Mouse (Mus musculus): ENCODE results near the gene Nlgn2. TPM values are rescaled to one million over a fixed set of nuclear protein-coding genes. Genes with fewer than 3 reads are reported as not detected.

Nlgn2 gene
- total RNA-seq (2021): 1 to 10 TPM; 1.9 to 2.9 TPM
- long read RNA-seq, experiment 1, partial matches to known transcripts: 0 of 2 reads
- long read RNA-seq, experiment 1, other reads (novel, unspliced or antisense): 2 of 2 reads
- long read RNA-seq, experiment 2, partial matches to known transcripts: 0 of 2 reads
- long read RNA-seq, experiment 2, other reads (novel, unspliced or antisense): 2 of 2 reads

- no peak for DNase-seq (ENCODE audit: low spot score)
Observed at GRCm38 (mm10) chr11:69837604-69837951, at the start of gene Nlgn2. Gene Nlgn2 (minus strand): TSS chr11:69837784.

- no peak for DNase-seq (ENCODE audit: low spot score)
Observed at GRCm38 (mm10) chr11:69886907-69887635, 49.5 kb upstream of the Nlgn2 start.

- no peak for DNase-seq (ENCODE audit: low spot score)
Observed at GRCm38 (mm10) chr11:69884663-69885062, 47.1 kb upstream of the Nlgn2 start.

GRCm38 (mm10) chr11:69884240-69884639 is 46.7 kb upstream of the Nlgn2 start:
- no peak for DNase-seq (ENCODE audit: low spot score)

DNA sequence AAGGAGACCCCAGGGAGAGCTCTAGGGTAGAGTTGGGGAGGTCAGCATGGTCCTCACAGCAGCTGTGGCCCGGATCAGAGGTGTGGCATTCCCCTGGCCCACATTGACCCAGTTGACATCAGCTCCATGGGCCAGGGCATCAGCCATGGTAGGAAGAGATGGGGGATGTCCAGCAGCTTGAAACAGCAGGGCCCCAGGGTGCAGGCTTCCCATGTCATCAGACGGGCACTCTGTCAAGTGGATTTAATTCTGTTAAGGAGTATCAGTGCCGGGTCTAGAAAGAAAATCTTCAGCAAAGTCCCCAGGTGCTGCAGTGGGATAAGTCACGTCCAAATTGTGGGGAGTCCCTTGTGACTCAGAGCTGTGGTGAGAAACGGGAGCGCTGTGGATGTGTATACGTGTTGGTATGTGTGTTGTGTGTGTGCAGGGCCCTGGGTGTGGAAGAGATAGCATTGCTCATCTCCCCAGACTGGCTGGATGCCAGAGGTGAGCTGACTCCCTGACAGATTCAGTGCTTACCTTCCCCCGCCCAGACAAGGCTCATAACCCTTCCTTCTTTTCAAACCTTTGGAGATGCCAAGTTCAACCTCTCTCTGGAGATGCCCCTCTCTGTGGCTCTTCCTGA is 46.1 kb upstream of the Nlgn2 start:
- DNase-seq (ENCODE audit: low spot score): no peak

GRCm38 (mm10) chr11:69883066-69883465 is 45.5 kb upstream of the Nlgn2 start:
- no peak for DNase-seq (ENCODE audit: low spot score)

GRCm38 (mm10) chr11:69881787-69882670 is 44.4 kb upstream of the Nlgn2 start:
- no peak for DNase-seq (ENCODE audit: low spot score)

- DNase-seq (ENCODE audit: low spot score): peak; percentile 92
Observed at GRCm38 (mm10) chr11:69880853-69881603, 43.4 kb upstream of the Nlgn2 start, which contains the start of gene Kctd11. Gene Kctd11 (minus strand): TSS chr11:69881406.

DNA sequence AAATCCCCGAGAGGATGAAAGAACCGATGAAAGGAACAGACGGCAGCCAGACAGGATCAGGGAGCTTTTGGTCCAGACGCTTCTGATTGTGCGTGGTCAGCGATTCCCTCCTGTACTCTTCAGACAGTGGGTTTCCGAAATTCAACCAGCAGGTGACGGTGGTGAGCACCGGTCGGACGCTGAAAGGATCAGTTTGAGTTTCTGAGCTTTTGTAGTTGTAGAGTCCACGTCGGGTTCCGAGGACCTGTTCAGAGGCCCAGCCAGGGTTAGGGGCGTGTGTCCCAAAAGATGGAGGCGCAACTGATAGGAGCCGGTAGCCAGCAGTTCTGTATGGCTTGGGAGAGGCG is 42.9 kb upstream of the Nlgn2 start:
- DNase-seq (ENCODE audit: low spot score): peak; percentile 71

GRCm38 (mm10) chr11:69879711-69880110 is 42.1 kb upstream of the Nlgn2 start:
- DNase-seq (ENCODE audit: low spot score): no peak

DNA sequence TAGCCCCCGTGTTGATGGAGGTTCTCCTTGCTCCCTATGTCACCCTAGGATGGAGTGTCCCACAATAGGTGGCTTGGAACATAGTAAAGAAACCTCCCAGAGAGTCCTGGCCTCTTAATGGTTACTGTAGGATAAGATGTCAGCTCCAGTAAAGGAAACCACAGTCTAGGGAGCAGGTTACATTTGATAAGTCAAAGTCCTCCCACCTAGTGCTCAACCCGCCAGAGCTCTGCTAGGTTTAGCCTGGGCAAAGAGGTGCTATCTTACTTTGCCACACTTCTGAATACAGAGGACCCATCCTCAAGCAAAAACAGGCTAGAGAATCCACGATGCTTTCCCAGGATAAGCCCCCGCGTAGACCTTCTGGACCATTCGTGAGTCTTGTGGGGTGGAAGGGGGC is 41.4 kb upstream of the Nlgn2 start:
- no peak for DNase-seq (ENCODE audit: low spot score)

GRCm38 (mm10) chr11:69878399-69878798 is 40.8 kb upstream of the Nlgn2 start:
- DNase-seq (ENCODE audit: low spot score): no peak

DNA sequence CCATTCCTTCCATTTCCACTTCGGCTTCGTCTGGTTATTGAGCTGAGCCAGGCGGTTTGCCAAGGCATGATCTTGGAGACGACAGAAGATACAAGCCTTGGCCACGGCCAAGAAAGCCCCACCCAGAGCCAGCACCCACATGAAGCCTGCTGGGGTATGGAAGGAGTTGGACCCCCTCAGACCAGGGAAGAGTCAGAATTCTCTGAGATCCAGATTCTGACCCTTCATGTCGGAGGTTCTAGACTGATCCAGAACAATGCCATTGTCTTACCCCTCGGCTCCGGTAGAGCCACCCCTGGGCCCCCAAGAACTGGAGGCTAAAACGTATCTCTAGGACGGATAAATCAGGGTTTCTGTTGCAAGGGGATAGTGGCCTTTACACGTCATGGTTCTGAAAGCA is 40.3 kb upstream of the Nlgn2 start, which contains the start of gene Tmem95:
TSS of gene Tmem95 (minus strand) at position 141 of the 400 bp plus-strand sequence.
- no peak for DNase-seq (ENCODE audit: low spot score)

DNA sequence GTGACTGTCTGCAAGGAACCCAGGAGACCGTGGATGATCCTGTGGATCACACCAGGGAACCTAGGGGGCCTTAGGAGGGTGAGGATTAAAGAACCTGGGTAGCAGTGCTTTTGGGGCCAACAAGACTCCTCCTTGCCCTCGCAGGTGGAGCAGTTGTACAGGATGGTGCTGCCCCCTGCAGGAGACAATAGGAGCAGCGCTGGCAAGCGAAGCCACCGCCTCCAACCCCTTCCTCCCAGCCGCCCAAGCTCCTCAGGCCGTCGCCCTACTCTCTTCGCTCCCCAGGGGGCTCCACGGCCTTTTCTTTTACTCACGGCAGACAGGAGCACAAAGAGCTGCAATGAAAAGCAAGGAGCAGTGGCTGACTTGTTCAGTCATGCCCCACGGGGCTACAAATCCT is 39.3 kb upstream of the Nlgn2 start:
- DNase-seq (ENCODE audit: low spot score): peak; percentile 86

DNA sequence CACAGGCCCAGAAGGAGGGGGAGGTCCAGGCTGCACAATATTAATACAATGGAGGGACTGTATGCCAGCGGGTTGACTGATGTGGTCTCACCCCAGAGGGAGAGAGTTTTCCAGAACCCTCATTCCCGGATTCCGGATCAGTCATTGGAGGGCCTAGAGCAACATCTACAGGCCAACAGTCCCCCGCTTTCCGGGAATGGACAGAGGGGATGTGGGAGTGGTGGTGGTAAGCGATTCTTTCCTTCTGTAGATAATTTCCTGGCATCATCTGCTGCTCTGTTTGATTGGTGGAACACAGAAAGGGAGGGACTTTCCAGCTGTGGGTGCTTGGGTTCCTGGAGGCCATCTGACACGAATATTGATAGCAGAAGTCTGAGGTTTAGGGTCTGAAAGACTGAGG is 38.6 kb upstream of the Nlgn2 start:
- no peak for DNase-seq (ENCODE audit: low spot score)

DNA sequence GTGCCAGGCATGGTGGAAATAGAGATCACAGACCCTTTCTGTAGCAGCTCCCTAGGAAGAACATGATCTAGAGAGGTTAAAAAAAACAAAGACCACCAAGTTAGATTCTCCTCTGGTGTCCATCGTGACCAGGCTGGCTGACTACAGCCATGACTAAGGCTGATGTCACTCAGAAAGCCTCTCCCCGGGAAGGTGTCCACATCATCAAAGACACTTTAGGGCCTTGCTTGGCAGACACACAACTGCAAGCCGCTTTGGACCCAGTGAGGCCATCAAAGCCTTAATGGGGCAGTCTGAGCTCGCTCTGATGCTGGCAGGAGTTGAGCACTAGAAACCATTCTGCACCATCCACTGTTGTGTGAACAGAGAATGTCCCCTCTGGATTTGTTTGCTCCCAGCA is 34.9 kb upstream of the Nlgn2 start:
- no peak for DNase-seq (ENCODE audit: low spot score)

GRCm38 (mm10) chr11:69871822-69872221 is 34.2 kb upstream of the Nlgn2 start:
- DNase-seq (ENCODE audit: low spot score): no peak

DNA sequence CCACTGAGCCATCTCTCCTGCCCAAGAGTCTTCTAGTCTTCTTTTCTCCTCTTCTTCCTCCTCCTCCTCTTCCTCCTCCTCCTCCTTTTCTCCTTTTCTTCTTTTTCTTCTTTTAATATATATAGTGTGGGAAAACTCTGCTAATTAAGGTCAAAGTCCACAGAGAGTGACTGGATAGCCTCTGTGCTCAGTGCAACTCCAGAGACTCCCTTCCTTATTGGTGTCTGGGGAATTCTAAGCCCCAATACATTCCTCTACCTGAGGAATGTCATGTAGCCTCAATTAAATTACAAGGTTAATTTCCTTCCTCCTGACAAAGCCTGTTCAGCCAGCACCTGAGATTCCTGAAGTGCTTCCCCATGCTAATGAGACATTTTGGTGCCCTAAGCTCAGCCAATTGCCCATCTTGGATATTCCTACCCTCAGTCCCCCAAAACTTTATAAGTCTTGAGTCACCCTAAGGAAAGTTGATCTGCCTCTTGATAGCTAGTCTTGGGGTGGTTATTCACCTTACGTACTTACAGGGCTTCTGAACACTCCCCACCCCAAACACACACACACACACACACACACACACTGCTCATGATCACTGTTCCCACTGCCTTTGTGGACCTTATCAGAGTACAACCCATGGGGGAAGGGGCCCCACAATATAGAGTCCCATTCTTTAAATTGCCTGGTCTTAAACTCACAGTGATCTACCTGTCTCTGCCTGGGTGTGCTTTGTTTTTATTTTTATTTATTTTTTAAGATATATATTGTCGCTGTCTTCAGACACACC is 32.9 kb upstream of the Nlgn2 start:
- no peak for DNase-seq (ENCODE audit: low spot score)

GRCm38 (mm10) chr11:69867335-69867734 is 29.8 kb upstream of the Nlgn2 start:
- no peak for DNase-seq (ENCODE audit: low spot score)

DNA sequence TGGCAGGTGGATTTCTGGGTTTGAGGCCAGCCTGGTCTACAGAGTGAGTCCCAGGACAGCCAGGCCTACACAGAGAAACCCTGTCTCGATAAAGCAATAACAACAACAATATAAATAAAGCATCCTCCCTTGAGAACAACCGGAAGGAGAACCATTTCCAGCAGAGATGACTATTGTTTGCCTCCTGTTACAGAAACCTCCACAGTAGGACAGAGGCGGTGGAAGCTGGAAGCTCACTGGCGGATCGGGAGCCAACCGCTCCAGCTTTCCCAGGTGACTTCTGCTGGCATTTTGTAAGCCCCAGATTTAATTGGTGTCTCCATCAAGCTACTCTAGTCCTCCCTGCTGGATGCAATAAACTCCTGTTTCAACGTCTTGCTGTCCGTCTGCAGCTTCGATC is 28.0 kb upstream of the Nlgn2 start:
- DNase-seq (ENCODE audit: low spot score): no peak
